Mouse (Mus musculus) midbrain, postnatal 0 days (tissue): Measurements from ENCODE around the gene Olr1. TPM values are rescaled to one million over a fixed set of nuclear protein-coding genes. Genes with fewer than 3 reads are reported as not detected.

Experiments
- ATAC-seq: fragments of 200-750 bp; cut with Nextera tagmentation; 2 replicates; pipeline ENCODE4 v1.8.0; 2017; ENCODE audit warnings: moderate number of reproducible peaks, mild to moderate bottlenecking, moderate TSS enrichment, moderate library complexity; ENCODE audit not compliant: low FRiP score
- DNase-seq: peaks from one replicate; pipeline ENCODE4 v3.0.0-alpha.2; 2015; ENCODE audit warnings: low spot score
- H3K27ac ChIP-seq: fragments of 300-500 bp; sonication (generic); 2 replicates; pipeline ENCODE4 v1.5.1; 2014; ENCODE audit warnings: low read depth, mild to moderate bottlenecking, low read length, mixed read lengths
- H3K27me3 ChIP-seq: fragments of 300-500 bp; sonication (generic); 2 replicates; pipeline ENCODE4 v1.6.1; 2014; ENCODE audit warnings: low read length, control low read depth, mixed read lengths; ENCODE audit not compliant: insufficient read depth
- H3K36me3 ChIP-seq: fragments of 300-500 bp; sonication (generic); 2 replicates; pipeline ENCODE4 v1.6.1; 2014; ENCODE audit warnings: low read length, control low read depth, mixed read lengths; ENCODE audit not compliant: insufficient read depth
- H3K4me1 ChIP-seq: fragments of 300-500 bp; sonication (generic); 2 replicates; pipeline ENCODE4 v1.6.1; 2014; ENCODE audit warnings: mild to moderate bottlenecking, control low read depth, antibody characterized with exemption, low read length, mixed read lengths; ENCODE audit not compliant: insufficient read depth
- H3K4me2 ChIP-seq: fragments of 300-500 bp; sonication (generic); 2 replicates; pipeline ENCODE4 v1.6.1; 2014; ENCODE audit warnings: low read depth, mild to moderate bottlenecking, low read length, mixed read lengths; ENCODE audit not compliant: poor library complexity, severe bottlenecking
- H3K4me3 ChIP-seq: fragments of 300-500 bp; sonication (generic); 2 replicates; pipeline ENCODE4 v1.5.1; 2014; ENCODE audit warnings: low read depth, mild to moderate bottlenecking, low read length, moderate library complexity
- H3K9ac ChIP-seq: fragments of 300-500 bp; sonication (generic); replicated peaks from 2 replicates; pipeline ENCODE4 v1.6.1; 2014; ENCODE audit warnings: mild to moderate bottlenecking, low read length, moderate library complexity, mixed read lengths; ENCODE audit not compliant: poor library complexity, severe bottlenecking
- H3K9me3 ChIP-seq: fragments of 300-500 bp; sonication (generic); 2 replicates; pipeline ENCODE4 v1.6.1; 2016; ENCODE audit warnings: low read length, control low read depth
- CTCF ChIP-seq: IDR thresholded peaks from 2 replicates; pipeline ENCODE4 v1.5.1; 2016; ENCODE audit warnings: antibody characterized with exemption, mild to moderate bottlenecking
- WGBS: fragments of 180-500 bp; shearing (Covaris S2); extraction: QIAGEN DNeasy Blood & Tissue Kit; methylation state at CpG from one replicate; pipeline ENCODE4 v1.1.7; 2014; 5-methylcytosine and 5-hydroxymethylcytosine counted together
- polyA plus RNA-seq: library from polyadenylated mRNA; unstranded; fragments of >200 nt; fragmentation: Nextera tagmentation; extraction: Ambion mirVana; gene quantifications from 2 replicates; pipeline ENCODE4 v1.2.1, GENCODE M21; 2015
- total RNA-seq: library from RNA; depleted of rRNA; stranded (reverse); fragments of >200 nt; gene quantifications from 2 replicates; pipeline ENCODE4 v1.2.3, GENCODE M21; 2014

Olr1 gene
- total and polyA plus RNA-seq, 2 experiments from 2014 or later = not detected

- no peak overlapping the region for H3K4me2 ChIP-seq
- ATAC-seq (no peak), DNase-seq (no peak)
- peaks cover 48% of the 10 kb centered on the region for H3K36me3 ChIP-seq
- H3K27ac ChIP-seq = no peak overlapping the region
- TF ChIP-seq CTCF = no peak
- H3K4me1 ChIP-seq = peaks cover 13% of the 10 kb centered on the region
- 87% methylated on average over 6 of the region's 6 CpGs for WGBS
- H3K9ac ChIP-seq = no peak overlapping the region
- no peaks in the 10 kb centered on the region for H3K27me3 ChIP-seq
- H3K4me3 ChIP-seq = no peak overlapping the region
- no peaks in the 10 kb centered on the region for H3K9me3 ChIP-seq
Measured at GRCm38 (mm10) chr6:129538555-129538954, 31.6 kb upstream of the Olr1 start.

GRCm38 (mm10) chr6:129535723-129536122 is 28.8 kb upstream of the Olr1 start:
- no peak overlapping the region for H3K9ac ChIP-seq
- H3K4me1 ChIP-seq = peaks cover 13% of the 10 kb centered on the region
- peaks cover 35% of the 10 kb centered on the region for H3K36me3 ChIP-seq
- DNase-seq (no peak), ATAC-seq (no peak)
- TF ChIP-seq CTCF = no peak
- H3K27ac ChIP-seq = no peak overlapping the region
- no peaks in the 10 kb centered on the region for H3K9me3 ChIP-seq
- peak overlapping the region; percentile 82 for H3K4me3 ChIP-seq
- H3K27me3 ChIP-seq = no peaks in the 10 kb centered on the region
- peak overlapping the region; percentile 67 for H3K4me2 ChIP-seq
- WGBS = 77% methylated on average over 4 of the region's 4 CpGs

DNA sequence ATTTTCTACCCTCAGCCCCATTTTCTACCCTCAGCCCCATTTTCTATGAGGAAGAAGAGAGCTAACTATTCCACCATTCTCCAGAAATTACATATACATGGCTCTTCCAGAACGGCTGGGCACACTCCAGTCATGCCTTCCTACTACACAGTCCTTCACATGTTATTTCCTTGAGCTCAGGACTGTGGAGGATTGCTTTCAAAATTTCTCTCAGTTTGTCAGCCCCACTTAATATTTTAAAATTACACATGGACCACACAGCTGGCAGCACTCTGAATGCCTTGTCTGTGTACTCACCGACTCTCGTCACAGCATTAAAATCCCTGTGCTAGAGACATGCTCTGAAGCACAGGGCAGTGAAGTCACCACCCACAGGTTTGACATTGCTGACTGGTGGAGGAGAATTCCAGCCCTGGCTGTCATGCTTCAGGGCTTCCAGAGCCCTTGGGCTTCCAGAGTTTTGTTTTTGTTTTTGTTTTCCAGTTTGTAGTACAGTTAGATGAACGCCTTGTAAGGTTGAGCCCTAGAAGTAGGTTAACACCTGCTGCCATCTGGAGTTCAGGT is 27.7 kb upstream of the Olr1 start:
- Histone ChIP-seq H3K4me1 (peaks cover 13% of the 10 kb centered on the region), H3K4me3 (peak overlapping the region; percentile 82), H3K27ac (peak overlapping the region; percentile 82), H3K9me3 (no peaks in the 10 kb centered on the region), H3K9ac (peak overlapping the region; percentile 90), H3K4me2 (peak overlapping the region; percentile 67), H3K36me3 (peaks cover 26% of the 10 kb centered on the region), H3K27me3 (no peaks in the 10 kb centered on the region)
- DNase-seq (no peak), ATAC-seq (peak; percentile 7; the same call in 1 of the 2 replicates)
- no peak for TF ChIP-seq CTCF
- WGBS = 22% methylated on average over 4 of the region's 4 CpGs

DNA sequence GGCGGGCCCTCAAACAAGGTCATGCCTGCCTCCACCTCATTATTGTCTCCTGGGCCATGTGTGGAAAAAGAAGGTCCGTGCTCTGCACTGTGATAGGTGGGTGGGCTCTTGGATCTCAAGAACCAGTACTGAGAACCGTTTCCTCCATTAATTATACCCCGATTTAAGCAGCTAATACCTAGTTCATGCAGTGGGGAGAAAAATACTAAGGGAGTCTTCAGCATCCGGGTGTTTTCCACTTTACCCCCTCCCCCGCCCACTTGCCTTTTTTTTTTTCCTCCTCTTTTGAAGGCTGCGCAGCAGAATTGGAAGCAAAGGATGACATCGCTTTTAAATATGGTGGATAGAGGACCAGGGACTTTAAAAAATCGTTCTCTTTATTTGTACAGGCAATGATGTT is 27.1 kb upstream of the Olr1 start:
- ATAC-seq (peak; percentile 55), DNase-seq (peak; percentile 68)
- TF ChIP-seq CTCF = no peak
- peak overlapping the region; percentile 82 for H3K27ac ChIP-seq
- H3K4me2 ChIP-seq = peak overlapping the region; percentile 67
- no peaks in the 10 kb centered on the region for H3K9me3 ChIP-seq
- H3K36me3 ChIP-seq = peaks cover 20% of the 10 kb centered on the region
- WGBS = 3% methylated on average over 9 of the region's 9 CpGs
- H3K27me3 ChIP-seq = no peaks in the 10 kb centered on the region
- H3K4me3 ChIP-seq = peak overlapping the region; percentile 82
- peaks cover 13% of the 10 kb centered on the region for H3K4me1 ChIP-seq
- peak overlapping the region; percentile 90 for H3K9ac ChIP-seq

DNA sequence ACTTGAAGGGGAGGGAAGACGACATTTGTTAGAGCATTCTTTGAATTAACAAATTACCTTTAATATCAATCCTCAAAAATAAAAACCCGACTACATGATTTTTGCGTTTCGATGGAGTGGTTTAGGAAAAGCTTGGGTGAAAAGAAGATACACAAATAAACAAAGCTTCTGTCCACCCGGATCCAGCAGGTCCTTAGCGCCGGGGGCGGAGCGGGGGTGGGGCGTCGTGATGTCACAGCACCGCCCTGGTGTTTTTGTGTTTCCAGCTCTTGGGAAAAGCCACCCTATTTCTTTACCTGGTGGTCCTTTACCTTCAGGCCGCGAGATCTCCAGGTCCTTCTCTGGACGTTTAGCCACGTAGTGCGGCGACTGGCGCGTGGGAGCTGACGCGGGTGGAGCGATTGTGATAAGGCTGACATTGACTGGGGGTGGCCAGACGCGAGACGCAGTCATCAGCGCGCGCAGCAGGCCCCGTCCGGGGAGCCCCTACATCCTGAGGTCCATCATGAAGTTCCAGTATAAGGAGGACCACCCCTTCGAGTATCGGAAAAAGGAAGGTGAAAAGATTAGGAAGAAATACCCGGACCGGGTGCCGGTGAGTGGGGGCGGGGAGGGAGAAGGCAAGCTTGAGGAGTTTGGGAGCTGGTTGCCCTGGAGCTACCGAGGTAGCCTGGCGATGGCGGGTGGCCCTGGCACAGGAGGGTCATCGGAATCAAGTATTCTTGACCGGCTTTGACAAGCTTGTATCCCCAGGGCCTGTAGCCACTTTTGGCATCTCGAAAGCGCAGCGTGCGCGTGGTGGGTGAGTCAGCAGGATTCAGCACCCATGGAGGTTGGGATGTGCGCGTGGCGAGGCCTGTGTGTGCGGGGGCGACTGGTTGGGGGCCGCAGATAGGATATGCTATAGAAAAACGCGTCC is 26.2 kb upstream of the Olr1 start, which contains the start of gene Gabarapl1:
Gene Gabarapl1 (plus strand): TSS at position 219 of the 919 bp plus-strand sequence.
- Histone ChIP-seq H3K4me1 (peaks cover 13% of the 10 kb centered on the region), H3K4me3 (peak within 1 kb of the TSS; percentile 82), H3K9ac (peak within 1 kb of the TSS; percentile 90), H3K27me3 (no peaks in the 10 kb centered on the region), H3K4me2 (peak within 1 kb of the TSS; percentile 67), H3K9me3 (no peaks in the 10 kb centered on the region), H3K27ac (peak within 1 kb of the TSS; percentile 82), H3K36me3 (peaks cover 11% of the 10 kb centered on the region; the same call in 1 of the 2 replicates)
- DNase-seq (peak; percentile 85), ATAC-seq (peak; percentile 86)
- no peak for TF ChIP-seq CTCF
- under 1% methylated on average over 55 of the region's 55 CpGs for WGBS

DNA sequence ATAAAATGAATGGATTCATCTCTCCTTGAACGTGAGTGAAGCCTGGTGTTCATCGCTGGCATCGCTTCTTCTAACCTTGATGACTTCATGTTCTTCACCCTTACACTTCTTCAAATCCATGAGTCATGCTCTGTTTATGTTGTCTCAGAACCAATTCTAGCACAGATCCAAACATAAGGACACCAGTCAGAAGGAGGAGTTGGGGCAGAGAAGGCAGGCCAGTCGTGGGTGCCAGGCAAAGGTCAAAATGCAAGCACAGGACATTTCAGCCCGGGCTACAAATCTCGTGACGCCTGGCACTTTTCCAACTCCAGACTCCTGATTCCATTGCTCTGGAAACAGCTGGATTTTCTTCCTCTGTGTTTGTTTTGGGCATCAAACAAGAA is 25.6 kb upstream of the Olr1 start:
- no peaks in the 10 kb centered on the region for H3K9me3 ChIP-seq
- ATAC-seq (peak; percentile 42), DNase-seq (peak; percentile 69)
- peak overlapping the region; percentile 82 for H3K4me3 ChIP-seq
- H3K27ac ChIP-seq = peak overlapping the region; percentile 82
- 26% methylated on average over 7 of the region's 7 CpGs for WGBS
- H3K36me3 ChIP-seq = peaks cover 5% of the 10 kb centered on the region; the same call in 1 of the 2 replicates
- peak; percentile 54 for TF ChIP-seq CTCF
- H3K9ac ChIP-seq = peak overlapping the region; percentile 90
- H3K4me2 ChIP-seq = peak overlapping the region; percentile 67
- H3K27me3 ChIP-seq = no peaks in the 10 kb centered on the region
- peaks cover 13% of the 10 kb centered on the region for H3K4me1 ChIP-seq
